Mouse (Mus musculus) olfactory bulb, adult 2 months (tissue): ENCODE measurements around the gene Kifap3. TPM values are rescaled to one million over a fixed set of nuclear protein-coding genes. Genes with fewer than 3 reads are reported as not detected.

Experiments used
- H3K27ac ChIP-seq: fragments of 200-500 bp; 2 replicates; pipeline ENCODE4 v1.5.1; 2012; ENCODE audit warnings: low read depth, low read length; ENCODE audit not compliant: insufficient read depth
- H3K4me1 ChIP-seq: fragments of 200-500 bp; 2 replicates; pipeline ENCODE4 v1.6.1; 2012; ENCODE audit warnings: low read length; ENCODE audit not compliant: control insufficient read depth, insufficient read depth
- H3K4me3 ChIP-seq: fragments of 200-500 bp; 2 replicates; pipeline ENCODE4 v1.5.1; 2012; ENCODE audit warnings: mild to moderate bottlenecking, low read depth, low read length, moderate library complexity; ENCODE audit not compliant: insufficient read depth
- CTCF ChIP-seq: fragments of 200-500 bp; IDR thresholded peaks from 2 replicates; pipeline ENCODE4 v1.5.1; 2012; ENCODE audit warnings: low read depth, mild to moderate bottlenecking, low read length, moderate library complexity; ENCODE audit not compliant: insufficient read depth
- POLR2A ChIP-seq: fragments of 200-500 bp; IDR thresholded peaks from 2 replicates; pipeline ENCODE4 v1.6.1; 2012; ENCODE audit warnings: mild to moderate bottlenecking, low read depth, low read length, moderate library complexity; ENCODE audit not compliant: insufficient read depth
- WGBS: fragments of 180-500 bp; shearing (Covaris S2); methylation state at CpG from one replicate; pipeline ENCODE4 v1.1.7; 2018; 5-methylcytosine and 5-hydroxymethylcytosine counted together
- polyA plus RNA-seq: library from polyadenylated mRNA; stranded (reverse); fragments of >200 nt; gene quantifications from 2 replicates; pipeline ENCODE4 v1.2.4, GENCODE M21; 2012; ENCODE audit warnings: low replicate concordance; ENCODE audit not compliant: missing spikeins, insufficient read depth, insufficient read length

Gene Kifap3
- polyA plus RNA-seq, 1 experiment = not detected

- TF ChIP-seq CTCF (no peak), POLR2A (no peak)
Measured at GRCm38 (mm10) chr1:163958036-163958435, 178.7 kb downstream of the Kifap3 start.

GRCm38 (mm10) chr1:163964008-163964689 is 184.8 kb downstream of the Kifap3 start:
- 89% methylated on average over 10 of the region's 10 CpGs for WGBS
- no peak overlapping the region for H3K27ac ChIP-seq
- 0 out of 2 replicates have a peak, but pooled peaks cover 2% of the 10 kb centered on the region for H3K4me1 ChIP-seq
- TF ChIP-seq POLR2A (no peak), CTCF (no peak)
- H3K4me3 ChIP-seq = no peak overlapping the region

More at GRCm38 (mm10) chr1:163958036-163958435, 178.7 kb downstream of the Kifap3 start:
- Histone ChIP-seq H3K27ac (no peak overlapping the region), H3K4me3 (no peak overlapping the region), H3K4me1 (peaks cover 4% of the 10 kb centered on the region; the same call in 1 of the 2 replicates)
- WGBS = 80% methylated on average over 3 of the region's 3 CpGs

Other genes starting within 250 kb of the Kifap3 start
- gene Mettl11b, start 54.4 kb upstream of the Kifap3 start, polyA plus RNA-seq = not detected in 2 replicates
- gene Scyl3, start 149.5 kb downstream of the Kifap3 start, polyA plus RNA-seq = not detected in 2 replicates
- not detected in 2 replicates for gene BC055324, start 215.2 kb downstream of the Kifap3 start, polyA plus RNA-seq
- not detected in 2 replicates for gene Mettl18, start 215.3 kb downstream of the Kifap3 start, polyA plus RNA-seq